Mouse (Mus musculus): ENCODE results near the gene Veph1. TPM values are rescaled to one million over a fixed set of nuclear protein-coding genes. Genes with fewer than 3 reads are reported as not detected.

Gene Veph1
- polyA plus RNA-seq (2015; fragmentation: Illumina TruSeq; extraction: RNeasy Lipid Tissue Mini Kit (QIAGEN cat#74804); ENCODE audit: low read depth, low replicate concordance) = not detected

GRCm38 (mm10) chr3:66296545-66296944 is at the start of gene Veph1:
Veph1 (minus strand) TSS chr3:66296837.

GRCm38 (mm10) chr3:66219655-66220191 is 76.9 kb downstream of the Veph1 start, which contains the start of gene Ptx3:
Ptx3 (plus strand) TSS chr3:66219910.

Other genes with a start within 250 kb of the Veph1 start
- not detected for gene Ptx3, start 76.9 kb downstream of the Veph1 start, polyA plus RNA-seq (2015; fragmentation: Illumina TruSeq; extraction: RNeasy Lipid Tissue Mini Kit (QIAGEN cat#74804); ENCODE audit: low read depth, low replicate concordance)

Data from brain, adult 10 weeks (tissue).